Mouse (Mus musculus): ENCODE measurements around the gene Mcl1. TPM values are rescaled to one million over a fixed set of nuclear protein-coding genes. Genes with fewer than 3 reads are reported as not detected.
"Not testable (repeated sequence)": the region's sequence is repeated elsewhere in the genome, so short reads cannot be mapped to it uniquely, and the experiment has no call there.

Mcl1 gene
- total RNA-seq, 2 experiments from 2014 or later: 151 to 156 TPM

DNA sequence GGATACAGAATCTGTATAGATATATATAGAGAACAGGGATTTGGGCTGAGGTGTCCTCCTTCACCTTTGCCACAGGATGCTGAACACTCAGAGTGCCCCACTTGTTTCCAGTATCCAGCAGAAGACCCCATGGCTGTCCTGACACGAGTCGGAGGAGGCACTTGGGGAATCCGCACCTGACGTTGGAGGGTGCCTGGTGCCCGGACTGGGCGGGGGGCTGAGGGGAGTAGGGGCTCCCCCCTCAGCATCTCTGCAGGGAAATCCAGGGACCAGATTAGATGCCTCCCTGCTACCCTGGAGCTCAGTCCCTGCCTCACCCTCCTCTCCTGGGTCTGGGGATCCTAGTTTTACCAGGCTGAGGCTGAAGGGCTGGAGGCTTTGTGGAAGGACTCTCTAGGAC, 22.1 kb downstream of the Mcl1 start:
- no peak for DNase-seq
- intact Hi-C loops (cut with DNase I): no loop called here

DNA sequence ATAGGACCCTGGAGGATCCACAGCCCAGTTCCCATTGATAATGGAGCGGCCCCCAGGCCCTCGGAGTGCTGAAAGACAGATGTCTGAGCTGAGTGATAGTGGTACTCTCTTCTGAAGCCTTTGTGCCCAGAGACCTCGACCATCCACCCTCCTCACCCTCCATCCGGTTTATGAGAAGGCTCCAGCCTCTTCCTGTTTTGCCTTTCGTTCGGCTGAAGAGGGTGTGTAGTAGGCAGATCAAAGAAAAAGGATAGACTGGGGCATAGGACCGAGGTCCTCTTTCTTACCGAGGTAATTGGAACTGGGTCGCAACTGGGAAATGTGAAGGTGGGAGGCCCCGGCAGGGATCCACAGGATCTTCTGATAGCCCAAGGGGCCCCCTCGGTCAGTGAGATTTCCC, 22.8 kb downstream of the Mcl1 start:
- DNase-seq: no peak
- intact Hi-C loops (cut with DNase I): no loop called here

DNA sequence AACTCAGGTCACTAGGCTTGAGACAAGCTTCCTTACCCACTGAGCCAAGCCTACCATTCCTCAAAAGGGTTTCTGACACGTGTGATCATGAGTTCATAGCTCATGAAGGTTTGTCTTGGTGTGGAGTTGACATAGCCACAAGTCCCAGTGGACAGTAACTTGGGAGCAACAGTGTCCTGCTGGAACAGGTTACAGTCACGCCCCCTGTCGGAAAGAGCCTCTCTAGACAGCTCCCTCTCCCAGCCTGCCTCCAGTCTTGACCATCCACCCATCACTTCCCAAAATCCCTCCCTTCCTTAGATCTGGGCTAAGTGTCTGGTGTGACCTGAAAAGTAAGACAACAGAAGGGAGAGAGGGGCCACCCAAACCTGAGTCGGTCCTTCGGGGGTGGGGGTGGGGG, 24.3 kb downstream of the Mcl1 start:
- DNase-seq: peak in 1 of 2 experiments; percentile 28
- intact Hi-C loops (cut with DNase I): no loop called here

DNA sequence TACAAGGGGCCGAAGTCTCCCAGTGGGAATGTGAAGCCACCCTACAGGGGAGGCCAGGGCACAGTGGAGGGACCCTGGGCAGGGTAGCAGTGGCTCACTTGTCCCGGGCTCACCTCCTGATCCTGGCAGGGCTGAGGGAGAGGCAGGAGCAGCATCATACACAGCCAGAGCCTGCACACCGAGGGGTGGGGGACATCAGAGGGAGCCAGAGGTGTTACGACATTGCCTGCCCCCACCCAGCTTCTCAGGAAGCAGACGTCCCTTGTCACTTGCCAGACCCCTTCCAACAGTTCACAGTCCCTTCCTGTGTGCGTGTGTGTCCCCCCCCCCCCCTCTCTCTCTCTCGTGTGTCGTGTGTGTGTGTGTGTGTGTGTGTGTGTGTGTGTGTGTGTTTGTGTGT, 26.3 kb downstream of the Mcl1 start:
- peak in 1 of 2 experiments; percentile 41 for DNase-seq
- intact Hi-C loops (cut with DNase I): no loop called here

DNA sequence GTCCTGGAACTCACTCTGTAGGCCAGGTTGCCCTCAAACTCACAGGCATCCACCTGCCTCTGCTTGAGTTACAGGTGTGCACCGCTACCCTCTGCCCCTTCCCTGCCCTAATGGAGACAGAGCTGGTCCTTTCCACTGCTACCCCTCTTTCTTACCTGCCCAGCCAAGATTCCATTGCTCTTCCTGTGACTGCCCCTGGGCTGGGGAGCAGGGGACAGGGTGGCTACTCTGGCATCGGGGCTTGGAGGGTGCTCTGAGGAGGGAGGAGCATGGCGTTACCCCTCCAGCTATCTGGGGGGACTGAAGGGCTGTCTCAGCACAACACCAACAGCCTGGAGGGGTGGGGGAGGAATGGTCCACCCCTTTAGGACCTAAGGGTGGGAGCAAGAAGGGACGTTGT, 26.7 kb downstream of the Mcl1 start:
- intact Hi-C loops (cut with DNase I): no loop called here
- DNase-seq: peak; percentile 9 to 18

DNA sequence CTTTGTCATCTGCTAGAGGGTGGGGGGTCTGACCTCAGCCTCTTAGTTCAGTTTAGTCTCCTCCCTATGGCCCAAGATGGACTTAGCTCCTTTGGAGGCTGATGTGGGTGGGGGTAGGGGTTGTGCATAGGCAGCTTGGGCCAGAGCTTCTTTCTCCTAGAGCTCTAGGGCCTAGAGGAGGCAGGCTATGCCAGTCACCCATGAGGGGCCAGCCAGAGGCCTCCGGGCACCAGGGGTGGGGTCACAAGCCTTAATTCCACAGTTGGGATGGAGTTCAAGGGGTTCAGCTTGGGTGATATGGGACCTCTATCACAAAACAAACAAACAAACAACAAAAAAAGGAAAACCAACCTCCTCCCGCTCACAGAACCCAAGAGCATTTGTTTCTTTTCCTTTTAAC, 27.1 kb downstream of the Mcl1 start:
- intact Hi-C loops (cut with DNase I): no loop called here
- DNase-seq: peak in 1 of 2 experiments; percentile 8

DNA sequence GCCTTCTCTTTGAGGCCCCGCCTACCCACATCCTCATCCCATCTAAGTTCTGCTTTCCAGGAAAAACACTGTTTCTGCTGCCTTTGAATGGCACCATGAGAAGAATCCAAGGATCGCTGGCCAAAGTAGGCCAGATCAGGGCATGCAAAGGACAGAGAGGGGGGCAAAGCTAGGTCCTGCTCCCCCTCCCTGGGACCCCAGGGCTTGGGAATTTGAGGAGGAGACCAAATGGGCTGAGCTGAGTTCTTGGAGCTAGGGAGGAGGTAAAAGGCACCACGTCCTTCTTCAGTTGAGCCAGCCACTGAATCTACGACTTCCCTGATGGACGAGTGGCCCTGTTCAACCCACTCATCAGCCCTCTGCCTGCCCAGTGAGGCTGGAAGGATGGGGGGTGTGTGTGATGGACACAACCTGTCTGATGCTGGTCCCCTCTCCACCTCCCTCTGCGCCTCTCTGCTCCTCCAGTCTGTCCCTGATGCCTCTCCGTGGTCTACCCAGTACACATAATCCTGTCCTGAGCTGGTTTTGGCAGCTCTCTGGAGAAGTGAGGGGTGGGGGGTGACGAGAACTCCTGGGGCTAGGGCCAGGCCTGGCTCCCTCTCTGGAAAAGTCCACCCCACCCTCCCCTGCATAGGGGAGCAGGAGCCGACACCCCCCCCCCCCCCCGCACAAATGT, 28.0 kb downstream of the Mcl1 start:
- intact Hi-C loops (cut with DNase I): no loop called here
- DNase-seq: peak; percentile 21 to 31

DNA sequence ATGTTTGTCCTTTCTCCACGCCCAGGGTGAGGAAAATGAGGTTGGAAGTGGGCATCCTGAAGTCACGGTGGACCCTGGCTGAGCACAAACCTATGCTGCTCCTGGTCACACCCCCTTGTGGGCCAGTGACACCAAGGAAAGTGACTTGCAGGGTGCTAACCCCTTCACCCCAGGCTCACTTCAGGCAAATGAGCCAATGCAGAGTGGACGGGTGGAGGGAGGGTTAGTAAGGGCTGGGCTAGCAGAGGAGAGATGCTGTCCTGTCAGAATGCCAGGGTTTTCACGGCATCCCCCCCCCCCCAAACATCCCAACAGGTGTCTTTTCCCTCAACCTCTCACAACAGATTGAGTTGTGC, 28.6 kb downstream of the Mcl1 start:
- intact Hi-C loops (cut with DNase I): no loop called here
- DNase-seq: peak in 1 of 2 experiments; percentile 16

DNA sequence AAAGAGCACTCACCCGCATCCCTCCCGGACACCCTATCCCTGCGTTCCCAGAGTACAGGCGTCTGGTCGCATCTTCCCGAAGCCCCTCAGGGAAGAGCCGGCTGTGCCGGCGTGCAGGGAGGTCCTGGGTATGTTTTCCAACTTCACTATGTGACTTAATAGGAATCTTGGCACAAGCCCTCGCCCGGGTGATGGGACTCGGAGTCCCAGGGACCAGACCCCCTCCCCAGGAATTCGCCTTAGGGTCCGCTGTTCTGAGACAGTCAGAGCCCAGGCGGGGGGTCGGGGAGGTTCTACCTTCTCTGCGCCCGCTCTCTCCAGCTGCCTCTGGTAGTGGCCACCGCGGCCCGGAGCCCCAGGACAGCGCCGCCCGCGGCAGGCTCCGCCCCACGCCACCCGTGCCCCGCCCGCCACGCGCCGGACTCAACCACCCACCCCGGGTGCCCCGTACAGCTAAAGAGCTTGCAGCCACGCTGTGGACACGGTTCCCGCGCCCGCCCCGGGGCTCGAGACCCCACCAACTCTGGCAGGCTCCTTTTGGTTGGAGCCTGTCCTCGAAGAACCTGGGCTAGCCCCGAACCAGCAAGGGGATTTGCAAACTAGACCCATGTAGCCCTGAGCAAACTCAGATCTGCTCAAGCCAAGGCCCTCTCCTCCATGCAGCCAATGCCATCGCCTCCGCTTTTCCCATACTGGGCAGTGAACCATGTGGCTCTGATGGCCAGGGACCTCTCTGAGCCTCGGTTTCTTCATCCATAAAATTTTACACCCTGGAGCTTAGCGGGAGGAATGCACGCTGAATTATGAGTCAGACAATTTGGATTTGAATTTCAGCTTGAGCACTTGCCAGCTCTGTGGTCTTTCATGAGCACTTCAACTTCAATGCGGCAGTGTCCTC, 29.2 kb downstream of the Mcl1 start, which contains the start of gene Adamtsl4:
Gene Adamtsl4, minus strand, starts transcription at position 394 of the 898 bp plus-strand sequence.
- intact Hi-C loops (cut with DNase I): no loop called here
- DNase-seq: peak; percentile 87 to 88

DNA sequence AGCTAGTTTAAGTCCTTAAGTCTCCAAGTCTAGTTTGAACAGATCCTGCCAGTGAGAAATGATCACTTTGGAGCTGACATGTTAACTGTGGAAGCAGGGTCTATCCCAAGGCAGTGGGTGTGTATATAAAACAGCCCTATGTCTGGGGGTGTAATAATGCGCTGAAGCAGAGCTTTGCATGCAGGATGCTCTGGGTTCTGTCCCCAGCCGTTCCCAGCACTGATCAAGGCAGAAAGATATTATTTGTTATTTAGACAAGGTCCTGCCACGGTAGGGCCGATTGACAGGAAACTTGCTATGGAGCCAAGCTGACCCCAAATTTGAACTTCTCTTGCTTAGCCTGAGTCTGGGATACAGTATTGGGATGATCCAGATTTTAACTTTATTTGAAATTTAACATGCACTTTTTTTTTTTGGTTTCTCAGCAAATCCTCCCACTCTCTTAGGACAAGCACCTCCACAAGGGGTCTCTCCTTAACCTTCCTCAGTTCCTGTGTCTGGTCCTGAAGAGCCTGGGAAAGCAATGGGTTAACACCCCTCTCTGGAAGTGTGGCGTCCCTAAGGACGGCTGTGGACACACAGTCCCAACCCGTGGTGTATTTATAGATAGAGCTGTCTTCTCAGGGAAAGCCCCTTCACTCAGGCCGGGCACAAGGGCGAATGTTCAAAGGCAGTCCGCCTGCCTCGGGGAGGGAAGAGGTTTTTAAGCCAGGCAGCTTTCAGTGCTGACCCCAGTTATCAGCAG, 30.8 kb downstream of the Mcl1 start:
- intact Hi-C loops (cut with DNase I): no loop called here
- peak; percentile 37 to 46 for DNase-seq

DNA sequence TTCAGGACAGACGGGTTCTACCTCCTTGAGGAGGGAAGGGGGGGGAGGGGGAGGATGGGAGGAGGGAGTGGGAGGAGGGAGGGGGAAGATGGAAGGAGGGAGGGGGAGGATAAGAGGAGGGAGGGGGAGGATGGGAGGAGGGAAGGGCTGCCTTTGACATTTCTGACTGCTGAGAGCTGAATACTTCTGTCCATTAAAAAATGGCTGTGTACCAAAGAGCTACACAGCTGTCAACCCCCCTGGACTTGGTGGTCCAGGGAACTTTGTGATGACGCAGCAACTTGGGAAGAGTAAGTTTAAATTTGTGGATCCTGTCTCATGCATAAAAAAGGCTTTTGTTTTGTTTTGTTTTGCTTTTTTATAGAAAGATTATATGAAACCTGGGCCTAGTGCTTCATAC, 31.4 kb downstream of the Mcl1 start:
- DNase-seq: peak; percentile 12 to 31
- intact Hi-C loops (cut with DNase I): no loop called here

DNA sequence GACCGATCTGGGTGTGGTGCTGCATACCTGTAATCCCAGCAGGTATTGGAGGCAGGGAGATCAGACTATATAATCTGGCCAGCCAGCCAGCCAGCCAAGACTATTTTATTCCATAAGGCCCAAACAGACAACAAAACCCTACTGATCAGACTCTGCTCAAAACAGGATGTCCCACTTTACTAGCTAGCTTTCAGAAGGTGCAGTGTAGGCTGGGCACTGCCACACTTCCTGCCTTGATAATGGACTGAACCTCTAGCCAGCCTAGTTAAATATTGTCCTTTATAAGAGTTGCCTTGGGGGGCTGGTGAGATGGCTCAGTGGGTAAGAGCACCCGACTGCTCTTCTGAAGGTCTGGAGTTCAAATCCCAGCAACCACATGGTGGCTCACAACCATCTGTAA, 32.0 kb downstream of the Mcl1 start:
- intact Hi-C loops (cut with DNase I); DNase-seq: not testable (repeated sequence)

DNA sequence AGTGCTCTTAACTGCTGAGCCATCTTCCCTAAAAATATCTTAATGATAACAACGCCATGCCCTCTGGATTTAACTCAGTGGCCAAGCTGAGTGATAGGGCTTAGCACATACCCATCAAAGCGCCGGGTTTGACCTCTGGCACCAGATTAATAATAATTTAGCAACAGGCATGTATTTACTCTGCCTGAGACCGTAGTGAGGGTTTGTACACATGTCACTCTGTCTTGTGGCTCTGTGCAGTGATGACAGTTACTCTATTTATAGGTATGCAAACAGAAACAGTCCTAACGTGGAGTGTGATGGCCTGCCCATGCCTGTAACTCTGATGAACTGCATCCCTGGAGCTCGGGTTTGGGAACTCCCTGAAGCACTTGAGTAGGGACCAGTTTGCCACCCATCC, 34.1 kb downstream of the Mcl1 start:
- peak in 1 of 2 experiments; percentile 33 for DNase-seq
- intact Hi-C loops (cut with DNase I): no loop called here

DNA sequence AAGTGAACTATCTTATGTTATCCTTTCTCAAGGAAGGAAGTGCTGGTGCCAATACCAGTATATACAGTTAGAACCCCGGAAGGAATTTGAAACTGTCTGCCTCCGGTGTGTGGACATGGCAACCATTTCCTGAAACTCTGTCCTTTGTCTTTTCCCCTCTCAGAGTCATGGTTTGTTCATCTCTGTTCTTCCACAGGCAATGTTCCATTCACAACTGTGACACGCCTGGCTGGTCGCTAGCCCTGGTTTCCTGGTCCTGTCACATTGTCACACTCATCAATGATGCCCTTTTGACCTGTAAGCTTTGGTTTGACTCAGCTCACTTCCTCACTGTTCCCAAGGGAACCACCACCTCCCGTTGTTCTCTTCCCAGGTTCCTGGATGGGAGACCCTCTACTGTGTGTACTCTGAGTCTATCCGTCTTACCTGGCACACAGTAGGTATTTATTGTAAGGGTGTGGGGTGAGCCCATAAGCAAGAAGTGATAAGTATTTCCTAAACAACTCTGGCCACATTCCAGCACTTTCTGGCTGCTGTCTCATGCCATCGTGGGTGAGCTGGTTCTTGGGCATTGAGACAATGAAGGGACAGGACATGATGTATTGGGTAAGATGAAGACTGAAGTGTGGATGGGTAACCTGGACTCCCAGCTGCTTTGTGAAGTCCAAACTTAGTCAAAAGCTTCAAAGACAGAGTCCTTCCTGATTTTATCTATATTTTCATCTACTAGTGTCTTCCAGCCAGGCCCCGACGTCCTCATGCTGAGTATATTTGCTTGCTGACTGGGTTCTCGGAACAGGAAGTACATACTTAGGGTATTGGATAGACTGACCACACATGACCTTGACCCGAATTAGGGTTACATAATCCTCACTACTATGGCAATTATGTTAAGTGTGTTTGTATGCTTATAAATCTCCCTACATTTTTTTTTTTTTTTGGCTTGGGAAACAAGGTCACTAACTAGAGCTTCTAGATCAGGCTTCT, 35.5 kb downstream of the Mcl1 start:
- DNase-seq: peak in 1 of 2 experiments; percentile 32
- intact Hi-C loops (cut with DNase I): no loop called here

DNA sequence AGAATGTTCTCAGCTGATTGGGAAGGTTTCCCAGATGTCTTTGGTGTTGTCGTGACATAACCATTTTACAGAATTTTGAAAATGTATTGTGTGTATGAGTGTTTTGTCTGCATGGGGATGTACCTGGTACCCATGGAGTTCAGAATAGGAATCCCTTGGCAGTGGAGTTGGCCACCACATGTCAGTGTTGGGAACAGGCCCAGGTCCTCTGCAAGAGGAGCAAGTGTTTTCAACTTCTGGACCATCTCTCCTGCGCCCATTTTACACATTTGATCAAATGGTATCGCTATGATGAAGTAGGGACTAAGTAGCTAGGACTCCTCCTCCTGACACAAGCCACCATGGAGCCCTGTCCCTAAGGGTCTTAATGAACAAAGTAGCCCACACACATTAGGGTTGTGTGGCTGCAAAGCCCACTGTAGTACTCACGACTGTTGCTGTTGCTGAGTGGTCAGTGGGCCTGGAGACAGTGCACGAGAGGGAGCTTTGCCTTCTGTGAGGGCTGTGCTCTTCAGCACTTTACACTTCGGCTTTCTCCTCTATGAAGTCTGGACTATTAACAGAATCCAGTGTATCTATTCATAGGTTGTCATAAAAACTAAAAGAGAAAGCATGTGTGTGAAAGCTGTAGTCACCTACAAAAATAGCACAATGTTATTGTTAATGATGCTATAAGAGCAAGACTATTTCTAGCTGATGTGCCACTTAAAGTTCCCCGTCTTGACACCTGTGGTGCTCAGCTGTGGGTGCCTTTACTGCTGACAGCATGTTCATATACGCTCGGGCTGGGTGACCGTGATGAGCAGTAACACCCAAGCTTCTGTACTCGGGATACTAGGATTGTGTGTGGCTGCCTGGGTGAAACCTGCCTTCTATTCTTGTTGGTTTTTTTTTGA, 36.5 kb downstream of the Mcl1 start:
- DNase-seq: peak in 1 of 2 experiments; percentile 48
- intact Hi-C loops (cut with DNase I): no loop called here

DNA sequence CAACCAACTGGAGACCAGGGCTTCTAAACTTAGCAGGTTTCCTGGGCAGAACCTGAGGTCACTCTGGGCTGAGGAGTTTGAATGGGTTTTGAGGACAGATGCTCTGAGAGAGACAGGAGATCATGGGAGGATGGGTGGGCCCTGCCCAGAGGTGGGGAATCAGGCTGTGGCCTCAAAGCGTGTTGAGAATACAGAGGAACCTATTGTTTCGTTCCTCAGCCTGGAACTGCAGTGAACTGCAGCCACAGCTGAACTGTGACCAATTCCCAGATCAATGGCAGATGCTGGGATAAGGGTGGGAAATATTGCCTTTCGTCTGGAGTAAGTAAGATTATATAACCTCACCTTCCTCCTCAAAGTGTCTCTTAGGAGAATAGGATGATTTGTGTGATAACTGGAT, 37.2 kb downstream of the Mcl1 start:
- DNase-seq: no peak
- intact Hi-C loops (cut with DNase I): no loop called here

DNA sequence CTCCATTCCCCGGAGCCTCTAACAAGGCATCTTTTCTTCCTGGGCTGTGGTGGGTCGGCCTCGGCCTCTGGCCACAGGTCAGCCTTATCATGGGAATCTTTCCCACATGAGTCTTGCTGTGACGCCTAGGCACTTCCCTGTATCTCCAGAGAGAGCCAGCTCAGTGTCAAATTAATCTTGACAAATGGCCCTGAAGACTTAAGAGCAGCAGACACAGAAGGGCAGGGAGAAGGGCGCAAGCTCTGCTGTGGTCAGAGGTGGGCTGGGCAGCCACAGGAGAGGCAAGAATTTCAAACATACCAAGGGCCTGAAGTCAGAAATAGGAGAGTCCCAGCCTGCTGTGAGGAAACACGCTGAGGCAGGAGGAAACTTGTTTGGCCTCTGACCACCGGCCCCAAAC, 37.8 kb downstream of the Mcl1 start:
- intact Hi-C loops (cut with DNase I): no loop called here
- no peak for DNase-seq

DNA sequence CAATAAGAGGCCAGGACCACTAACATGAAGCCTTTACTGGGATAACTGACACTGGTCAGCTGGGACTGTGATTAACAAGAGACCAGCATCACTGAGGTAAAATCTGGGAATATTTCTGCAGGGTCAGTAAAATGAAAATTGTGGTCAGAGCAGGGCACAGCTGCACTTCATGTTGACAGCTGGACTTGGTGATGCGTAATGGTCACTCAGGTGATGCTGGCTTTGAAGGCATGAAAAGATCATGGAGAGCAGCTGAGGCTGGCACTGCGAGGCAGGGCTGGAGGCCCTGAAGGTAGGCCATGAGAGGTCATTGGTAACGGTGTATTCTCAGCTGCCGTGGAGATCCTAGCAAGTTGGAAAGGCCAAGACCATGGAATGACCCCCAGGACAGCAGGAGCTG, 39.7 kb downstream of the Mcl1 start:
- no peak for DNase-seq
- intact Hi-C loops (cut with DNase I): no loop called here

DNA sequence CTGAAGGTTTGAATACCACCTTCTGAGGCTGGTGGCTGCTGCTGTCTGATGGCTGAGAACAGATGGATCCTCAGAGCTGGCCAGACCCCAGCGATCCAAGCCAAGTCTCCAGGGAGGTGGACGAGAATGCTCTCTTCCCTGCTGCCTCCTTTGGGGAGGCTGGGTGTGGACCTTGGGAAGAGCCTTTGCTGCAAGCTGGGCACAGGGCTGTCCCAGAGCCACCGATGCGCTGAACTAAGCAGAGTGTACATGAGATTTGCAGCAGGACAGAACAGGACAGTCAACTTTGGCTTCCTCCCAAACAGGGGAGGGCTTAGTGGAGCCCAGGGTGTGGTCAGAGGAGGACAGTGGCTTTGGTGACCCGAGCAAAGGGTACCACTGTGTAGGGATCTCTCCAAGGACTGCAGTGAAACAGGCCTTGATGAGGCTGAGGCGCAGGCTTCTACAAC, 41.7 kb downstream of the Mcl1 start:
- peak; percentile 48 to 50 for DNase-seq
- intact Hi-C loops (cut with DNase I): loop anchor here (2.0 kb wide), 1 partner anchor 23 kb away; no protein-coding TSS in a partner anchor
